Mouse (Mus musculus) liver, embryonic 14 days (tissue): Measurements from ENCODE around the gene Ctf2. TPM values are rescaled to one million over a fixed set of nuclear protein-coding genes. Genes with fewer than 3 reads are reported as not detected.

Experiments
- polyA plus RNA-seq: library from polyadenylated mRNA; depleted of rRNA; stranded (reverse); fragments of >200 nt; gene quantifications from 2 replicates; pipeline ENCODE4 v1.2.3, GENCODE M21; 2012; rRNA removed

Gene Ctf2
- polyA plus RNA-seq, result not detected in 2 replicates

GRCm38 (mm10) chr7:127732066-127732465, at the start of gene Ctf2:
Gene Ctf2 (minus strand): TSS chr7:127732166.

GRCm38 (mm10) chr7:127776426-127776825, 44.5 kb upstream of the Ctf2 start, which contains the start of gene Setd1a:
Gene Setd1a (plus strand): TSS chr7:127776670.

GRCm38 (mm10) chr7:127769651-127770038, 37.7 kb upstream of the Ctf2 start, which contains the start of gene Orai3:
Gene Orai3 (plus strand): TSS chr7:127769815.

DNA sequence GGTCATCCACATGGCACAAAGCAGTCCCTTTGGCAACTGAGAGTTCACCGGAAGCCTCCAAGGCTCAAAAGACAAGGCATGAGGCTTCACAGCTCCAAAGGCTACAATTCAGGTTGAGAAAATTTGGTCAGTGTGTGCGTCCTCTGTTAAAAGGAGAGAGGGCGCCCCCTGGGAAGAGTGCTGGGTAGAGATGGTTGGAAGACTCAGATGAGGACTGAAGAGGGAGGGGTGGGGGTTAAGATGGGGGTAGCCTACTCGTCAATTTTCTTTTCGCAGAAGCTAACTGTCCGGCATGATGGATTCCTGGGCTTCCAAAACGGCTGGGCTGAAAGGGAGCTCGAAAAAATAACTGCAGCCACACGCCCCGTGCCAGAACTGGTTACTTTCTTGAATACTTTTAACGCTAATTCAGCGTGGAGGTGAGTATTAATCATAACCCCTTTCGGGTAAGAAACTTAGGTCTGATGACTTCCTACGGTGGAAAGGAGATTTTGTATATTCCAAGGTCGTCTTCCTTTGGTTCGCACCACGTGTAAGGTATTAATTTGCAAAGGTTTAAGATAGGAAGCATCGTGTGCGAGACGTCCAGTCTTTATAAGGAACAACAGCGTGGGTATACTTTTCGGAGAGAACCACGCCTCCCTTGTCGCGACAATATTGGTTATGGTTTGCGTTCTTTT, 12.5 kb upstream of the Ctf2 start, which contains the start of gene Fbxl19:
TSS of gene Fbxl19 (plus strand) at position 178 of the 680 bp plus-strand sequence.

DNA sequence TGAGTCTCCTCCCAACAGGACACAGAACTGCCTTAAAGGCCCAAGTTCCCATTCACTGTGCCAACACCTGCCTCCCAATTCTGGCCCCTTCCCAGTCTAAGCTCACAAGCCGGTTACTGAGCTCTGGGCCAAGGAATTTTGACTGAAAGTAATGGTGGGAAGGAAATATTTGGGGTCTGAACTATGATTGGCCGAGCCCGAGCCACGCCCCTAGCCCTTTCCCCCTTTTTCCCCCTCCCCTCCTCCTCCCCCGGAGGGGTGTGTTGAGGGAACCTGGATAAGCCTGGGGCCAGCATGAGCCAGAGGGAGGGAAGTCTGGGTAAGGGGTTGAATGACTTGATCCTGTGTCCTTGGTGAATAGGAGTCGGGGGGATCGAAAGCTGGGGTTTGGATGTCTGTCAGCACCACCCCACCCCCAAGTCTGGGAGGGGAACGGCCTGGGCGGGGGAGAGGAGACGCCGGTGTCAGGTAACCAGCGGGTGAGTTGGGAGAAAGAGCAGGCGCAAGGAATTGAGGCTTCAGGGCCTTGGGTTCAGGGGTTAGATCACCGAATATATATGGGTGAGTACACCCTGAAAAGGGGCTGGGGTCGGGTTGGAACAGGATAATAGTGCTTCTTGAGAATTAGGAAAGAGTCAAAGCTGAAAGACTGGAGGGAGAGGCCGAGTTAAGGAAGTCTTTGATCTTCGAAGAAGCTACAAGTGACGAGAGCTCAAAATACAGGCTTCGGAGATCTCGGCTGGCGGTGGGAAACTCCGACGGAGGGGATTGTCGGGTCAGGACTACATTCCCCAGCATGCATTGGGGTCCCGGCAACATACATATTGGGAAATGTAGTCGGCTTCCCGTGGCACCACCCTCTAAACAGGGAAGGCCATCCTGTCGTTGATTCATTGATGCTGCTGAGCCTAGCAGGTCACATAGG, 19.2 kb downstream of the Ctf2 start, which contains the start of gene Ctf1:
TSS of gene Ctf1 (plus strand) at position 276 of the 925 bp plus-strand sequence.

DNA sequence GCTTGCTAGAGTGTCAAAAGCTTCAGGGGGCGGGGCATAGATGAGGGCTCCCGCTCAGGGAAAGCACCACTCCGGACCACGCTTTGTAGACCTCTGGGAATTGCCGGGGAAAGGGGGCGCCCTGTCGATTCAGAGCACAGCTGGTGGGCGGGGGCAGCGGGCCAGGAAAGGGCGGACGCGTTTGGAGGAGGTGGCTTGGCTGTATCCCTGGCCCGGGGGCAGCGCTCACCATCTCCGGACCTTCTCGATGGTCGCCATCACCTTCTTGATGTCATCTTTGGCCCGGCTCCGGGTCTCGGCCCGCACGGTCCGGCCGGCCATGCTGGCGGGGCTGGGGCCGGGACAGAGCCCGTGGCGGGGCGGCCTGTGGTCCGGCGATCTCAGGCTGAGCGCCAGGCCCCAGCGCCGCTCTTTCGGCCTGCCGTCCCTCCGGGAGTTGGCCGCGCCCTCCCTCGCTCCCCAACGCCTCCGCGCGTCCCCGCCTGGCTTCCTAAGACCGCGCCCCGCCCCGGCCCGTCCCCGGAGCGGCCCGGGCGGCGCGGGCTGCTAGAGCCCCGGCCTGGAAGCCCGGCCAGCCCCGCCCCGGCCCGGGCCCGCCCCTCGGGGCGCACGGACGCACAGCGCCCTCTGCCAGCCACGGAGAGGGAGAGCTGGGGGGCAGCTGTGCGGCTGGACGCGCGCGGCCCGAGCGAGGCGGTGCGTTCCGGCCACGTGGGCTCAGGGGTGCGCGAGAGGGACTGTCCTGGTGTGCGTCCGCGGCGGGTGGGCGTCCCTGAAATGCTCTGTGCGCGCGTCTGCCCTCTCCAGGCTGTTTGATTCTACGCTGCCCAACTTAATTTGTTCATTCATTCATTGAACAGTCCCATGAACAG, 23.5 kb downstream of the Ctf2 start, which contains the start of gene Bcl7c:
TSS of gene Bcl7c (minus strand) at position 727 of the 872 bp plus-strand sequence.

Other genes starting within 250 kb of the Ctf2 start
- 2.9 and 3.8 TPM in 2 replicates for gene Srcap, start 220.2 kb downstream of the Ctf2 start, polyA plus RNA-seq
- gene Gm42715, start 212.6 kb downstream of the Ctf2 start, polyA plus RNA-seq, result 5.3 and 6.2 TPM in 2 replicates
- 1.3 TPM in 2 replicates for gene Tmem265, start 170.8 kb downstream of the Ctf2 start, polyA plus RNA-seq
- gene Phkg2, start 158.8 kb downstream of the Ctf2 start, polyA plus RNA-seq, result 24.1 and 27.6 TPM in 2 replicates
- 4.3 and 5.0 TPM in 2 replicates for gene Ccdc189, start 143.6 kb downstream of the Ctf2 start, polyA plus RNA-seq
- gene Rnf40, start 143.4 kb downstream of the Ctf2 start, polyA plus RNA-seq, result 14.6 and 16.3 TPM in 2 replicates
- gene Zfp629, start 116.4 kb downstream of the Ctf2 start, polyA plus RNA-seq, result 1.7 and 1.9 TPM in 2 replicates
- gene Bcl7c, start 23.2 kb downstream of the Ctf2 start, polyA plus RNA-seq, result 12.5 and 12.9 TPM in 2 replicates
- gene Ctf1, start 19.4 kb downstream of the Ctf2 start, polyA plus RNA-seq, result 2.0 and 2.3 TPM in 2 replicates
- 10.2 and 11.0 TPM in 2 replicates for gene Fbxl19, start 12.4 kb upstream of the Ctf2 start, polyA plus RNA-seq
- 4.6 and 6.9 TPM in 2 replicates for gene Orai3, start 37.6 kb upstream of the Ctf2 start, polyA plus RNA-seq
- 4.3 and 6.2 TPM in 2 replicates for gene Setd1a, start 44.5 kb upstream of the Ctf2 start, polyA plus RNA-seq
- gene Gm49388, start 53.4 kb upstream of the Ctf2 start, polyA plus RNA-seq, result 0.90 and 1.2 TPM in 2 replicates
- gene Hsd3b7, start 68.4 kb upstream of the Ctf2 start, polyA plus RNA-seq, result 39.0 and 44.6 TPM in 2 replicates
- gene Stx4a, start 92.1 kb upstream of the Ctf2 start, polyA plus RNA-seq, result 36.4 and 37.2 TPM in 2 replicates
- 1.1 TPM in 2 replicates for gene Stx1b, start 92.4 kb upstream of the Ctf2 start, polyA plus RNA-seq
- 6.1 and 7.2 TPM in 2 replicates for gene Zfp646, start 144.1 kb upstream of the Ctf2 start, polyA plus RNA-seq
- gene Zfp668, start 144.7 kb upstream of the Ctf2 start, polyA plus RNA-seq, result 2.2 and 2.9 TPM in 2 replicates
- gene Prss53, start 158.8 kb upstream of the Ctf2 start, polyA plus RNA-seq, result 0.37 and 0.40 TPM in 2 replicates
- not detected in 2 replicates for gene Gm21974, start 163.3 kb upstream of the Ctf2 start, polyA plus RNA-seq
- gene Vkorc1, start 163.5 kb upstream of the Ctf2 start, polyA plus RNA-seq, result 65.8 and 72.2 TPM in 2 replicates
- 24.1 and 27.2 TPM in 2 replicates for gene Bckdk, start 171.9 kb upstream of the Ctf2 start, polyA plus RNA-seq
- gene Kat8, start 180.3 kb upstream of the Ctf2 start, polyA plus RNA-seq, result 12.5 and 14.2 TPM in 2 replicates
- 7.2 and 8.8 TPM in 2 replicates for gene Prss8, start 197.9 kb upstream of the Ctf2 start, polyA plus RNA-seq
- 1.6 and 2.2 TPM in 2 replicates for gene Prss36, start 214.6 kb upstream of the Ctf2 start, polyA plus RNA-seq
- gene Fus, start 235.3 kb upstream of the Ctf2 start, polyA plus RNA-seq, result 279 and 290 TPM in 2 replicates